In genomic region chr13:83056415-83056814, GRCm38 (mm10) we compare ENCODE assay signal across 1 mouse cellular context.
A peak's percentile ranks its signal among the peaks of the same experiment; 100 is the strongest.
TF ChIP-seq lines count a peak whose summit lies in the region.

No protein-coding gene starts in this region.

TF ChIP-seq in CH12.LX, 34 proteins besides CTCF, POLR2A, EP300 and RAD21 (continued from another document):
- TF ChIP-seq SIN3A (IDR thresholded peaks at IDR 0.05; ENCODE audit: low read length) = no peak
- no peak for TF ChIP-seq ZKSCAN1 (IDR thresholded peaks at IDR 0.05; ENCODE audit: borderline replicate concordance, low read depth, low read length)
- TF ChIP-seq ZNF384 (IDR thresholded peaks at IDR 0.05; ENCODE audit: low read depth, low read length) = no peak
- peak; percentile 80; the same call in 1 of the 2 replicates for TF ChIP-seq TCF12 (IDR thresholded peaks at IDR 0.05; ENCODE audit: low read depth, low read length)
- TF ChIP-seq IRF4 (IDR thresholded peaks at IDR 0.05; ENCODE audit: low read depth, low read length) = peak; percentile 71; the same call in 1 of the 2 replicates
- no peak for TF ChIP-seq ZMIZ1 (IDR thresholded peaks at IDR 0.05; ENCODE audit: low read depth, low read length)
- TF ChIP-seq HCFC1 (IDR thresholded peaks at IDR 0.05; ENCODE audit: low read depth, low read length) = no peak; the same call in 1 of the 2 replicates
- TF ChIP-seq RCOR1 (conservative IDR thresholded peaks at IDR 0.05; ENCODE audit: low read depth, low read length) = peak; percentile 79; the same call in 1 of the 2 replicates
- TF ChIP-seq SMC3 (IDR thresholded peaks at IDR 0.05; ENCODE audit: low read depth, low read length) = 0 out of 2 replicates have a peak, but pooled peaks have one; percentile 1
- no peak for TF ChIP-seq MXI1 (IDR thresholded peaks at IDR 0.05; ENCODE audit: low read depth, low read length)
- peak; percentile 62 for TF ChIP-seq BHLHE40 (IDR thresholded peaks at IDR 0.05; ENCODE audit: low read depth, low read length)
- TF ChIP-seq ELF1 (IDR thresholded peaks at IDR 0.05; ENCODE audit: low read depth, low read length) = no peak
- TF ChIP-seq JUND (conservative IDR thresholded peaks at IDR 0.05; ENCODE audit: low read depth, low read length) = peak; percentile 77
- no peak for TF ChIP-seq NRF1 (IDR thresholded peaks at IDR 0.05; ENCODE audit: low read depth, low read length)
- TF ChIP-seq MYC (IDR thresholded peaks at IDR 0.05; ENCODE audit: low read depth, low read length) = peak; percentile 75
- no peak for TF ChIP-seq E2F4 (IDR thresholded peaks at IDR 0.05; ENCODE audit: insufficient replicate concordance, low read depth, low read length)
- peak; percentile 41 for TF ChIP-seq MAX (IDR thresholded peaks at IDR 0.05; ENCODE audit: low read length)
- 0 out of 2 replicates have a peak, but pooled peaks have one; percentile 86 for TF ChIP-seq CHD1 (IDR thresholded peaks at IDR 0.05; ENCODE audit: low read depth, low read length)
